Mouse (Mus musculus): ENCODE data around the gene Slc25a41. TPM values are rescaled to one million over a fixed set of nuclear protein-coding genes. Genes with fewer than 3 reads are reported as not detected.

The Slc25a41 gene
- polyA plus RNA-seq, 1 experiment = 0.13 TPM

- Histone ChIP-seq H3K27ac (ENCODE audit: insufficient read depth, low read depth, low read length) (no peak overlapping the region), H3K27me3 (replicated peaks; ENCODE audit: control insufficient read depth, insufficient read depth, low read length) (no peaks in the 10 kb centered on the region), H3K4me1 (ENCODE audit: control insufficient read depth, insufficient read depth, low read length) (peaks cover 8% of the 10 kb centered on the region; the same call in 1 of the 2 replicates), H3K4me3 (ENCODE audit: insufficient read depth, low read depth, low read length) (no peak overlapping the region), H3K36me3 (ENCODE audit: control insufficient read depth, insufficient read depth, low read length) (no peaks in the 10 kb centered on the region)
- WGBS = 93% methylated on average over 13 of the region's 13 CpGs
- TF ChIP-seq CTCF (conservative IDR thresholded peaks at IDR 0.05; ENCODE audit: insufficient read depth, insufficient read length, low read depth, low read length) (peak; percentile 44; the same call in 1 of the 2 replicates), POLR2A (IDR thresholded peaks at IDR 0.05; ENCODE audit: low read depth, low read length) (no peak)
- DNase-seq = no peak
Observed at GRCm38 (mm10) chr17:57007137-57007905, 34.1 kb downstream of the Slc25a41 start.

DNA sequence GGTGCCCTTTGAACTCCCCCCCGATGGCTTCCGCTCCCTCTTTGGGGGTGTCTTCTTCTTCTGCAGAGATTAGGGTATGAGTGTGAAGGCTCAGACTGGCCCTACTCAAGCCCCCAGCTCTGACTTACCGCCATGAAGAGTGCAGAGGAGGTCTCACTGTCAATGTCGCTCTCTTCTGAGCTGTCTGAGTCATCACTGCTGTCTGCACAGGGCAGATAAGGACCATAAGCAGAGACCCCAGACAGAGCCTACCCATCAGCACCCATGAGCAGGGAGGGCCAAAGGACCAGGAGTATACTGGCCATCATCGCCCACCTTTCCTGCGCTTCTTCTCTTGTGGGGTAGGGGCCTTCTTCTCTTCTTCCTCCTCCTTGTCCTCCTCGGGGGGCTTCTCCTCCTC, 37.5 kb downstream of the Slc25a41 start:
- H3K4me1 ChIP-seq (ENCODE audit: control insufficient read depth, insufficient read depth, low read length) = no peaks in the 10 kb centered on the region
- no peaks in the 10 kb centered on the region for H3K36me3 ChIP-seq (ENCODE audit: control insufficient read depth, insufficient read depth, low read length)

DNA sequence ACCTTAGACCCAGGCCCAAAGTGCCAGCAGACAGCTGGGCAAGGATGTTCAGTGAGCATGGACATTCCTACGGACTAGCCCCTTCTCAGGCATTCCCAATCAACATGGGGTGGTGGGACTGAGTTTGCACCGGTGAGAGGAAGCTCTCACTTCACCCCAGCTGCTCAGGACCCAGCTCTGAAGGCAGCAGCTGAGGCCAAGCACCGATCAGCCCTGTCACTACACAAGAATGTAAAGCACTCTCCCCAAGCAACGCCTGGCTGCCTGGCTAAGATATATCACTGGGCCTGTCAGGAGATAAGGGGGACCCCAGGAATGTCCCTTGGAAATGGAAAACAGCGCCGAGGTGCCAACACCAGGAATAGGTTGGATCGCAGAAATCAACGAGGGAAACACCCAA, 40.2 kb downstream of the Slc25a41 start:
- Histone ChIP-seq H3K27me3 (replicated peaks; ENCODE audit: control insufficient read depth, insufficient read depth, low read length) (no peaks in the 10 kb centered on the region), H3K4me3 (ENCODE audit: insufficient read depth, low read depth, low read length) (no peak overlapping the region), H3K27ac (ENCODE audit: insufficient read depth, low read depth, low read length) (no peak overlapping the region), H3K4me1 (ENCODE audit: control insufficient read depth, insufficient read depth, low read length) (peaks cover 3% of the 10 kb centered on the region; the same call in 1 of the 2 replicates), H3K36me3 (ENCODE audit: control insufficient read depth, insufficient read depth, low read length) (no peaks in the 10 kb centered on the region)
- no peak for DNase-seq
- WGBS = 58% methylated on average over 8 of the region's 8 CpGs
- TF ChIP-seq CTCF (conservative IDR thresholded peaks at IDR 0.05; ENCODE audit: insufficient read depth, insufficient read length, low read depth, low read length) = no peak
- TF ChIP-seq POLR2A (IDR thresholded peaks at IDR 0.05; ENCODE audit: low read depth, low read length) = no peak

More for the DNA sequence above, 37.5 kb downstream of the Slc25a41 start:
- Histone ChIP-seq H3K27ac (ENCODE audit: insufficient read depth, low read depth, low read length) (no peak overlapping the region), H3K4me3 (ENCODE audit: insufficient read depth, low read depth, low read length) (no peak overlapping the region), H3K27me3 (replicated peaks; ENCODE audit: control insufficient read depth, insufficient read depth, low read length) (no peaks in the 10 kb centered on the region)
- TF ChIP-seq POLR2A (IDR thresholded peaks at IDR 0.05; ENCODE audit: low read depth, low read length) (no peak), CTCF (conservative IDR thresholded peaks at IDR 0.05; ENCODE audit: insufficient read depth, insufficient read length, low read depth, low read length) (no peak)
- no peak for DNase-seq
- 92% methylated on average over 7 of the region's 7 CpGs for whole genome bisulfite sequencing

DNA sequence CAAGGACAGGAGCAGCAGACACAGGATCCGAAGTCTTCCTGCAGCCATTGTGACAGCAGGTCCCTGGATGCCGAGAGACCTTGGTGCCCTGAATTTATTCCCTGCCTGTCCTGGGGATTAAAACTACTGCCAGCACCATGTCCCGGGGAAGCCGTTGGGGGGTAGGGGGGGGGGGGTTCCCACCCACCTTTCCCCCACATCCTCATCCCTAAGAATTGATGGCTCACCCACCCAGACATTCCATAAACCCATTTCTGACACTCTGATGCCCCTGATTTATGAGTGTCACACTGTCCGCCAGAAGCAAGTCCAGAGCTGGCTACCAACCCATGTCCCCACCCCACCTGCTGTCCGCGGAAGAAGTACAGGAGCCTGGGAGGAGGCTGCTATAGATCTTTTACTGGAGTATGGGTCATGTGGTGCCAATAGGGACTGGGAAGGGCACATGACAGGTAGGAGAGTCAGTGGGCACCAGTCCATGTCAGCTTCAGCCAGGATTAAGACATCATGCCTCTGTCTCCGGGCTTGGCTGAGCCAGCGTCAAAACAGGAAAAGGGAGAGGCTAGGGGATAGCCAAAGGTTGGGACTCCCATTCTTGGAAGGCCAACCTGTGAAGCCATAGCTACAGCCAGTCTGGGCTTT, 41.4 kb downstream of the Slc25a41 start, which contains the start of gene Pspn:
TSS of gene Pspn (minus strand) at position 51 of the 642 bp plus-strand sequence.
- peak; percentile 33 for DNase-seq
- H3K4me1 ChIP-seq (ENCODE audit: control insufficient read depth, insufficient read depth, low read length) = peaks cover 3% of the 10 kb centered on the region; the same call in 1 of the 2 replicates
- 71% methylated on average over 9 of the region's 9 CpGs for WGBS
- no peak within 1 kb of the TSS for H3K4me3 ChIP-seq (ENCODE audit: insufficient read depth, low read depth, low read length)
- no peaks in the 10 kb centered on the region for H3K36me3 ChIP-seq (ENCODE audit: control insufficient read depth, insufficient read depth, low read length)
- TF ChIP-seq CTCF (conservative IDR thresholded peaks at IDR 0.05; ENCODE audit: insufficient read depth, insufficient read length, low read depth, low read length) (no peak), POLR2A (IDR thresholded peaks at IDR 0.05; ENCODE audit: low read depth, low read length) (no peak)
- H3K27me3 ChIP-seq (replicated peaks; ENCODE audit: control insufficient read depth, insufficient read depth, low read length) = no peaks in the 10 kb centered on the region
- no peak within 1 kb of the TSS for H3K27ac ChIP-seq (ENCODE audit: insufficient read depth, low read depth, low read length)

- no peak for TF ChIP-seq POLR2A (IDR thresholded peaks at IDR 0.05; ENCODE audit: low read depth, low read length)
- TF ChIP-seq CTCF (conservative IDR thresholded peaks at IDR 0.05; ENCODE audit: insufficient read depth, insufficient read length, low read depth, low read length) = no peak
- no peak for DNase-seq
- H3K4me3 ChIP-seq (ENCODE audit: insufficient read depth, low read depth, low read length) = no peak overlapping the region
Observed at GRCm38 (mm10) chr17:56999414-56999813, 42.0 kb downstream of the Slc25a41 start.

DNA sequence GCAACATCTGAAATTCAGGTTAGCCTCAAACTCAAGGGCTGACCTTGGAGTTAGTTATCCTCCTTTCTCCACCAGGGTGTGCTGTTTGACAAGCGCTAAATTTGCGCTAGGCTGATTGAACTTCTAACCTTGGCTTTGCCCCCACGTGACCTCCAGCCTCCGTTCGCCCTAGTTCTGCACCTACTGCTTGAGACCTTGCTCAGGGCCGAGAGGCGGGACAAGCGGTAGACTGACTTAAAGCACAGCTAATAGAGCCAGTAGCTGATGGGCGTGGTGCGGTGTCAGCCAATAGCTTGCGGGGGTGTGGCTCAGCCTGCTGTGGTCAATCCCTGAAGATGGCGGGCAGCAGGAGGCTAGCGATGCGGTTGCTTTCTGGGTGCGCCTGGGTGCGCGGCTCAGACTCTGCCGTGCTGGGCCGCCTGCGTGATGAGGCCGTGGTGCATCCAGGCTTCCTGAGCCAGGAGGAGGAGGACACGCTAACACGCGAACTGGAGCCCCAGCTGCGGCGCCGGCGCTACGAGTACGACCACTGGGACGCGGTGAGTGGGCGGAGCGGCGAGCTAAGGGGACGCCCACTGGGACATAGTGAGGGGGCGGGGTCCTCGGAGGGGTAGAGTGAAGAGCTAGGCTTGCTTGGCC, 44.3 kb downstream of the Slc25a41 start, which contains the start of gene Alkbh7:
TSS of gene Alkbh7 (plus strand) at position 311 of the 639 bp plus-strand sequence.
- H3K36me3 ChIP-seq (ENCODE audit: control insufficient read depth, insufficient read depth, low read length) = no peaks in the 10 kb centered on the region; the same call in 1 of the 2 replicates
- WGBS = under 1% methylated on average over 38 of the region's 38 CpGs
- TF ChIP-seq CTCF (conservative IDR thresholded peaks at IDR 0.05; ENCODE audit: insufficient read depth, insufficient read length, low read depth, low read length) = peak; percentile 93
- TF ChIP-seq POLR2A (IDR thresholded peaks at IDR 0.05; ENCODE audit: low read depth, low read length) = no peak
- peak within 1 kb of the TSS; percentile 90 for H3K4me3 ChIP-seq (ENCODE audit: insufficient read depth, low read depth, low read length)
- H3K27ac ChIP-seq (ENCODE audit: insufficient read depth, low read depth, low read length) = peak within 1 kb of the TSS; percentile 82
- peaks cover 3% of the 10 kb centered on the region; the same call in 1 of the 2 replicates for H3K4me1 ChIP-seq (ENCODE audit: control insufficient read depth, insufficient read depth, low read length)
- DNase-seq = peak; percentile 99
- H3K27me3 ChIP-seq (replicated peaks; ENCODE audit: control insufficient read depth, insufficient read depth, low read length) = no peaks in the 10 kb centered on the region

More at GRCm38 (mm10) chr17:56999414-56999813, 42.0 kb downstream of the Slc25a41 start:
- Histone ChIP-seq H3K27me3 (replicated peaks; ENCODE audit: control insufficient read depth, insufficient read depth, low read length) (no peaks in the 10 kb centered on the region), H3K36me3 (ENCODE audit: control insufficient read depth, insufficient read depth, low read length) (no peaks in the 10 kb centered on the region), H3K27ac (ENCODE audit: insufficient read depth, low read depth, low read length) (no peak overlapping the region), H3K4me1 (ENCODE audit: control insufficient read depth, insufficient read depth, low read length) (peaks cover 3% of the 10 kb centered on the region; the same call in 1 of the 2 replicates)
- WGBS = 92% methylated on average over 9 of the region's 9 CpGs

Data from kidney, adult 2 months (tissue).